Mouse (Mus musculus): Measurements from ENCODE around the gene Usp13. TPM values are rescaled to one million over a fixed set of nuclear protein-coding genes. Genes with fewer than 3 reads are reported as not detected.

Gene Usp13
- polyA plus RNA-seq, 1 experiment from 2014 or later: 9.7 TPM

DNA sequence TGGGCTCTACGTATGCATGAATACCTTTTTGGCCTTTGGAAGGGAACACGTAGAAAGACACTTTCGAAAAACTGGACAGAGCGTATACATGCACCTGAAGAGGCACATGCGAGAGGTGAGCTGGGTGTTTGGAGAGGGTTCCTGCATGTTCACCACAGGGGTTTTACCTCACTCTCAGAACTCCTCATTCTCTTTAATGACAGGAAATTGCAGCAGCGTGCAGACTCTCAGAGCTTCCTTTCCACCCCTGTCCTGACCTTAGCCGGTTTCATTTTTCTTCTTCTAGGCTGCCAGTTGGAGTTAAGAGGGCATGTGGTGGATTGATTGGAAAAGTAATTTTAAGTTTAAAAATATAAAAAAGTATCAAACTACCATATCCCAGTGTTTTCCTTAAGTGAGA is 20.5 kb downstream of the Usp13 start:
- Histone ChIP-seq H3K27ac (ENCODE audit: low read length) (no peak overlapping the region), H3K9ac (replicated peaks; ENCODE audit: low read depth, low read length) (no peak overlapping the region), H3K4me1 (replicated peaks; ENCODE audit: control insufficient read depth, insufficient read depth, low read length) (no peaks in the 10 kb centered on the region), H3K9me3 (ENCODE audit: control insufficient read depth, low read length) (no peaks in the 10 kb centered on the region), H3K27me3 (replicated peaks; ENCODE audit: control insufficient read depth, insufficient read depth, low read length) (no peaks in the 10 kb centered on the region), H3K36me3 (ENCODE audit: control insufficient read depth, insufficient read depth) (no peaks in the 10 kb centered on the region), H3K4me2 (ENCODE audit: low read length) (no peak overlapping the region), H3K4me3 (replicated peaks; ENCODE audit: low read length) (no peak overlapping the region)
- WGBS: 94% methylated on average over 7 of the region's 7 CpGs
- ATAC-seq: no peak

- Histone ChIP-seq H3K9me3 (ENCODE audit: control insufficient read depth, low read length) (no peaks in the 10 kb centered on the region), H3K4me1 (replicated peaks; ENCODE audit: control insufficient read depth, insufficient read depth, low read length) (no peaks in the 10 kb centered on the region), H3K27me3 (replicated peaks; ENCODE audit: control insufficient read depth, insufficient read depth, low read length) (no peaks in the 10 kb centered on the region), H3K36me3 (ENCODE audit: control insufficient read depth, insufficient read depth) (no peaks in the 10 kb centered on the region), H3K27ac (ENCODE audit: low read length) (no peak overlapping the region), H3K4me3 (replicated peaks; ENCODE audit: low read length) (no peak overlapping the region), H3K9ac (replicated peaks; ENCODE audit: low read depth, low read length) (no peak overlapping the region), H3K4me2 (ENCODE audit: low read length) (no peak overlapping the region)
- 94% methylated on average over 16 of the region's 16 CpGs for WGBS
- ATAC-seq: no peak
Measured at GRCm38 (mm10) chr3:32856362-32857107, 39.2 kb downstream of the Usp13 start.

GRCm38 (mm10) chr3:32871081-32871480 is 53.7 kb downstream of the Usp13 start:
- Histone ChIP-seq H3K9me3 (ENCODE audit: control insufficient read depth, low read length) (no peaks in the 10 kb centered on the region), H3K27me3 (replicated peaks; ENCODE audit: control insufficient read depth, insufficient read depth, low read length) (no peaks in the 10 kb centered on the region), H3K4me1 (replicated peaks; ENCODE audit: control insufficient read depth, insufficient read depth, low read length) (no peaks in the 10 kb centered on the region), H3K4me2 (ENCODE audit: low read length) (no peak overlapping the region), H3K9ac (replicated peaks; ENCODE audit: low read depth, low read length) (no peak overlapping the region), H3K27ac (ENCODE audit: low read length) (no peak overlapping the region), H3K4me3 (replicated peaks; ENCODE audit: low read length) (no peak overlapping the region), H3K36me3 (ENCODE audit: control insufficient read depth, insufficient read depth) (no peaks in the 10 kb centered on the region)
- no peak for ATAC-seq
- WGBS: 94% methylated on average over 3 of the region's 3 CpGs

- Histone ChIP-seq H3K27me3 (replicated peaks; ENCODE audit: control insufficient read depth, insufficient read depth, low read length) (no peaks in the 10 kb centered on the region), H3K4me3 (replicated peaks; ENCODE audit: low read length) (no peak overlapping the region), H3K4me1 (replicated peaks; ENCODE audit: control insufficient read depth, insufficient read depth, low read length) (no peaks in the 10 kb centered on the region), H3K4me2 (ENCODE audit: low read length) (no peak overlapping the region), H3K27ac (ENCODE audit: low read length) (no peak overlapping the region), H3K9ac (replicated peaks; ENCODE audit: low read depth, low read length) (no peak overlapping the region), H3K9me3 (ENCODE audit: control insufficient read depth, low read length) (no peaks in the 10 kb centered on the region), H3K36me3 (ENCODE audit: control insufficient read depth, insufficient read depth) (no peaks in the 10 kb centered on the region; the same call in 1 of the 2 replicates)
- 96% methylated on average over 8 of the region's 8 CpGs for WGBS
- ATAC-seq: no peak
Measured at GRCm38 (mm10) chr3:32886386-32886785, 69.0 kb downstream of the Usp13 start.

DNA sequence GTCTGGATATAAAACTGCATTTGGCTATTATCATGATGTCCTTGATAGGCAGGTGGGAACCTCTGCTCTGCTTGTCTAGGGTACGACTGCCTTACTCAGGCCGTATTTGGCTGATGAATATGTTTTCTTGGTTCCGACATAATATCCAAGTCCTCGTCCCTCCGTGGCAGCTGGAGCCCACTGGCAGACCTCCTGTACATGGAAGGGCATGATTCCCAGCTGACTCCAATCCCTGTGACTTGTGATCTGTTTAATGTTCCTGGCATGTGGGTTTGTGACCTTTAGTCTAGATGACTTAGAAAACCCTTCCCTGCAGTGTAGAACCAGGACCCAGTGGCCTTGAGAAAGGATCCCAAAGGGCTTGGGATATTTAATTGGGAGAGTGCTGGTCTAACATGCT is 71.5 kb downstream of the Usp13 start:
- H3K36me3 ChIP-seq (ENCODE audit: control insufficient read depth, insufficient read depth): no peaks in the 10 kb centered on the region; the same call in 1 of the 2 replicates
- no peak overlapping the region for H3K9ac ChIP-seq (replicated peaks; ENCODE audit: low read depth, low read length)
- H3K4me2 ChIP-seq (ENCODE audit: low read length): no peak overlapping the region
- no peak for ATAC-seq
- no peak overlapping the region for H3K27ac ChIP-seq (ENCODE audit: low read length)
- H3K4me1 ChIP-seq (replicated peaks; ENCODE audit: control insufficient read depth, insufficient read depth, low read length): no peaks in the 10 kb centered on the region
- no peaks in the 10 kb centered on the region for H3K9me3 ChIP-seq (ENCODE audit: control insufficient read depth, low read length)
- 97% methylated on average over 5 of the region's 5 CpGs for WGBS
- H3K4me3 ChIP-seq (replicated peaks; ENCODE audit: low read length): no peak overlapping the region
- H3K27me3 ChIP-seq (replicated peaks; ENCODE audit: control insufficient read depth, insufficient read depth, low read length): no peaks in the 10 kb centered on the region

- Histone ChIP-seq H3K4me2 (ENCODE audit: low read length) (no peak overlapping the region), H3K9me3 (ENCODE audit: control insufficient read depth, low read length) (no peaks in the 10 kb centered on the region), H3K4me3 (replicated peaks; ENCODE audit: low read length) (no peak overlapping the region), H3K27me3 (replicated peaks; ENCODE audit: control insufficient read depth, insufficient read depth, low read length) (no peaks in the 10 kb centered on the region), H3K36me3 (ENCODE audit: control insufficient read depth, insufficient read depth) (no peaks in the 10 kb centered on the region; the same call in 1 of the 2 replicates), H3K9ac (replicated peaks; ENCODE audit: low read depth, low read length) (no peak overlapping the region), H3K27ac (ENCODE audit: low read length) (no peak overlapping the region), H3K4me1 (replicated peaks; ENCODE audit: control insufficient read depth, insufficient read depth, low read length) (no peaks in the 10 kb centered on the region)
- WGBS: 96% methylated on average over 4 of the region's 4 CpGs
- no peak for ATAC-seq
Measured at GRCm38 (mm10) chr3:32890174-32890573, 72.8 kb downstream of the Usp13 start.

DNA sequence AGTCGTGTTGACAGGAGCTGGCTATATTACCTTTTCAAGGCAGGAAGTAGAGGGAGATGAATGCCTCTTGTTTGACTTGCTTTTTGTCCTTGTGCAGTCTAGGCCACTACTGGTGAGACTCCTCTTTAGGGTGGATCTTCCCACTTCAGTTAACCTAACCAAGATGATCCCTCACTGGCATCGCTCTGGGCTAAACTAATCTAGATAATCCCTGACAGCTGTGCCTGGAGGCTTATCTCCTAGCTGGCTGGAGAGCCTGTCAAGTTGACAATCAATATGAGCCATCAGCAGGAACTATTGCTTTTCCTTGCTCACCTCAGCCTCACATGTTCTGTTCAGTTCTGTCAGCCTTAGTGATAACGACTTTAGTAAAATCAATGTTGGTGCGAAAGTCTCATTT is 86.1 kb downstream of the Usp13 start:
- Histone ChIP-seq H3K9me3 (ENCODE audit: control insufficient read depth, low read length) (no peaks in the 10 kb centered on the region), H3K36me3 (ENCODE audit: control insufficient read depth, insufficient read depth) (no peaks in the 10 kb centered on the region), H3K4me2 (ENCODE audit: low read length) (no peak overlapping the region), H3K4me3 (replicated peaks; ENCODE audit: low read length) (no peak overlapping the region), H3K27ac (ENCODE audit: low read length) (no peak overlapping the region), H3K4me1 (replicated peaks; ENCODE audit: control insufficient read depth, insufficient read depth, low read length) (peaks cover 13% of the 10 kb centered on the region), H3K27me3 (replicated peaks; ENCODE audit: control insufficient read depth, insufficient read depth, low read length) (no peaks in the 10 kb centered on the region), H3K9ac (replicated peaks; ENCODE audit: low read depth, low read length) (no peak overlapping the region)
- WGBS: 39% methylated on average over 4 of the region's 4 CpGs
- ATAC-seq: no peak

GRCm38 (mm10) chr3:32904599-32904998 is 87.3 kb downstream of the Usp13 start:
- Histone ChIP-seq H3K9me3 (ENCODE audit: control insufficient read depth, low read length) (no peaks in the 10 kb centered on the region), H3K4me2 (ENCODE audit: low read length) (no peak overlapping the region), H3K4me3 (replicated peaks; ENCODE audit: low read length) (no peak overlapping the region), H3K36me3 (ENCODE audit: control insufficient read depth, insufficient read depth) (no peaks in the 10 kb centered on the region), H3K4me1 (replicated peaks; ENCODE audit: control insufficient read depth, insufficient read depth, low read length) (peaks cover 13% of the 10 kb centered on the region), H3K27me3 (replicated peaks; ENCODE audit: control insufficient read depth, insufficient read depth, low read length) (no peaks in the 10 kb centered on the region), H3K9ac (replicated peaks; ENCODE audit: low read depth, low read length) (no peak overlapping the region), H3K27ac (ENCODE audit: low read length) (no peak overlapping the region)
- 78% methylated on average over 1 of the region's 1 CpGs for WGBS
- ATAC-seq: no peak

- H3K9me3 ChIP-seq (ENCODE audit: control insufficient read depth, low read length): no peaks in the 10 kb centered on the region
- peak; percentile 75 for ATAC-seq
- peaks cover 13% of the 10 kb centered on the region for H3K4me1 ChIP-seq (replicated peaks; ENCODE audit: control insufficient read depth, insufficient read depth, low read length)
- H3K36me3 ChIP-seq (ENCODE audit: control insufficient read depth, insufficient read depth): no peaks in the 10 kb centered on the region
- H3K4me3 ChIP-seq (replicated peaks; ENCODE audit: low read length): no peak overlapping the region
- H3K27ac ChIP-seq (ENCODE audit: low read length): peak overlapping the region; percentile 3; the same call in 1 of the 2 replicates
- no peak overlapping the region for H3K4me2 ChIP-seq (ENCODE audit: low read length)
- 17% methylated on average over 8 of the region's 8 CpGs for WGBS
- no peaks in the 10 kb centered on the region for H3K27me3 ChIP-seq (replicated peaks; ENCODE audit: control insufficient read depth, insufficient read depth, low read length)
- H3K9ac ChIP-seq (replicated peaks; ENCODE audit: low read depth, low read length): no peak overlapping the region
Measured at GRCm38 (mm10) chr3:32905850-32906779, 88.8 kb downstream of the Usp13 start.

Measured in forebrain, embryonic 16.5 days (tissue).